Mouse (Mus musculus) megakaryocyte, adult 5-6 weeks (primary cell): ENCODE results near the gene St8sia1. TPM values are rescaled to one million over a fixed set of nuclear protein-coding genes. Genes with fewer than 3 reads are reported as not detected.

ENCODE experiments used
- ATAC-seq: 2 replicates; pipeline ENCODE4 v1.8.0; 2016; ENCODE audit warnings: mild to moderate bottlenecking, inconsistent platforms; ENCODE audit not compliant: poor library complexity, severe bottlenecking
- total RNA-seq, 2 experiments: library from RNA; stranded (forward) in 1 of 2; stranded (reverse) in 1 of 2; fragments of 153-499, 151-499 nt in 1 of 2; fragments of 221-1000, 200-1000 nt in 1 of 2; gene quantifications; 2 replicates each; pipeline versions ENCODE4 v1.2.3 to v1.2.4; 2015 to 2017

The St8sia1 gene
- total RNA-seq, 2 experiments from 2014 or later: 0.48 to 1.3 TPM

DNA sequence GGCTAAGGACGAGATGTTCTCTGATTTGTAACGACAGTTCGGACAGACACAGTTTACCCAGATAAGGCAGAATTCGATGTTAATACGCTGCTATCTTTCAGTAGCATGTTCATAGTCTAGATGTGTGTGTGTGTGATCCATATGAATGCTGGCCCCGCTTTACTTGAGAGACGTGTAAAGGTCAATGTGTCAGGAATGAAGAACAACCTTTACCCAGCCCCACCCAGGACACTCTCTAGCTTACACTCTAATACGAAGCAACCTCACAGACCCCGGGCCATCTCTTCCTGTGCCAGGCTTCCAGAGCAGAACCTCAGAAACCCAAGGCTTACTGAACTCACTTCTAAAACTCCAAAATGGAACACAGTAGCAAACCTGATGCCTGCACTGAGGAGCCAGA is 165.4 kb downstream of the St8sia1 start:
- no peak for ATAC-seq

DNA sequence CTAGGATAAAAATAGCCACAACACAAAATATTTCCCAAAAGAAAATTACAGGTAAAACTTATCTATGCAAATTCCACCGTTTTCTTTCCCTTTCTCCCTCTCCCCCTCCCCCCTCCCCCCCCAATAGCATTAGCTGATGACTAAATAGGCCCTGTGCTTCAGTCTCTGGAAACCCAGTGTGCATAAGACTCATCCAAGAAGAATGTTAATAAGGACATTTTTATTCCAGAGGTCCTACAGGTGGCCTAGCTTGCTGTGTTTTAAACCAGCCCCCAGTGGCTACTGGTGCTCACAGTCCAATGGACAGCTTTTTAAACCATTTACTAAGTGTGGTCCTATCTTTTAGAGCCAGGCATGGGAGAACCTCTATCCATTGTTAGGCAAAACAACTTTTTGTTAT is 166.3 kb downstream of the St8sia1 start:
- no peak for ATAC-seq

DNA sequence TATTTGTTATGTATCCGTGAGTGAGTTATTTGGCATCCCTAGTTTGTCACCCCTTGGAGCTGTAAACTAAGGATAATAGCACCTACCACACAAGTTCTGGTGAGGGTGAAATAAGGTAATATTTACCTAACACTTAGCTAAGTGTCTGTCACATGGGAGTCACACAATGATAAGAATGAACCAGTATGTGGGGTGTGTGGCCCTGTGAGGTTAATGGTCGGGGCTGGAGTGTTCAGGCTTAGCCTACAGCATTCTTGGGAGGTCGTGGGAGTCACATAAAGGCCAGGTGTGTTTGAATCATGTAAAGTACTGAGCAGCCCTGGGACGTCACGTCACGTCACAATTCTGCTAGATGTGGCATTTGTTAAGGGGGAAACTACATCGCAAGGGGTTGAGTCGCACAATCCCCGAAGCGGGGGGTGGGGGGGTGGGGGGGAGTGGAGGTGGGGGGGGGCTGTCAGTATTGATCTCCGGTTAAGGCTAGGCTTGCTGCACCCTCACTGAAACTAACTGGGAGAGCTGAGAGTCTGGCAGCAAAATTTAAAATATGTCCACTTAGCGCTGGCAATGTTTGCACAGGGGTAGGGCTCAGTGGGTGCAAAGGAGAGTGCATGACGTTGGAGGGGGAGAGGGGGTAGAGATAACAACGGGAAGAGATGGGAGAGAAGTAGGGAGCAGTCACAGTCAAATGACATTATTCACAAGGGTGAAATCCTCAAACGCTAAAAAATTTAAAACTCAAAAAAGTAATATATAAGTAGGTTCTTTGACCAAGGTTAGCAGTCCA is 168.4 kb downstream of the St8sia1 start:
- ATAC-seq: no peak

DNA sequence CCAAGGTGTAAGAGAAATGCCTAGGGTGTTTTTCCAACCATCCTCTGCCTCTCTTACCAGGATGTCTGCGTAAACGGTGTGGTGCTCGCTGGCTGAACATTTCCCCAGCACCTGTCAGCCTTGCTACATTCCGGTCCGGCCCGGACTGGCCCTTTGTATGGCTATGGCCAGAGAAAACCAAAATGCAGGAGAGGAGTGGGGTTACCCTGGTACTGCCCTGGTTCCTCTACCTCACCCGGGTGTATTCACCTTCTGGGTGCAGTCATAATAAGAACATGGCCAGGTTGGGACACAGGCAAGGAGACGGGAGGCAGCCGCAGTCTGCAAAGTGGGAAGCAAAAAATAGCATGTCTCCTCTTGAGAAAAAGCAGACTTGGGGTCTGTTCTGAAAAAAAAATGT is 169.2 kb downstream of the St8sia1 start:
- no peak for ATAC-seq

DNA sequence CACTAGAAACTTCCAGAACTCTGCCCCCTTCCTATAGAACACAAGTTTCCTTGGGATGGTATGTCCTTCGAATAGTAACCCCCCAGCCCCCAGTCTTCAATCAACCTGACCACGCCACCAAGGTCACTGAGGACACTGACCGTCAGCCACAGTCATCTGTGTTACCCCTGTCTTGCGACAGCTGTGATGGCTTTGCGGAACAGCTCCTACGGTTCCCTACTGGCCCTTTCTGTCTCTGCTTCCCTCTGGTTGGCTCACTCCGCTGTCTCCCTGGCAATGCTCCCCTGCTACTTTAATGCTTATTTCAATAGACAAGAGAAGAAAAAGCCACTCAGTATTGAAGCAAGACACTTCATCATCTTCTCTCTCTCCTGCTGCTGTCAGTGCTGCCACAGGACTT is 170.8 kb downstream of the St8sia1 start:
- ATAC-seq: peak; percentile 89

DNA sequence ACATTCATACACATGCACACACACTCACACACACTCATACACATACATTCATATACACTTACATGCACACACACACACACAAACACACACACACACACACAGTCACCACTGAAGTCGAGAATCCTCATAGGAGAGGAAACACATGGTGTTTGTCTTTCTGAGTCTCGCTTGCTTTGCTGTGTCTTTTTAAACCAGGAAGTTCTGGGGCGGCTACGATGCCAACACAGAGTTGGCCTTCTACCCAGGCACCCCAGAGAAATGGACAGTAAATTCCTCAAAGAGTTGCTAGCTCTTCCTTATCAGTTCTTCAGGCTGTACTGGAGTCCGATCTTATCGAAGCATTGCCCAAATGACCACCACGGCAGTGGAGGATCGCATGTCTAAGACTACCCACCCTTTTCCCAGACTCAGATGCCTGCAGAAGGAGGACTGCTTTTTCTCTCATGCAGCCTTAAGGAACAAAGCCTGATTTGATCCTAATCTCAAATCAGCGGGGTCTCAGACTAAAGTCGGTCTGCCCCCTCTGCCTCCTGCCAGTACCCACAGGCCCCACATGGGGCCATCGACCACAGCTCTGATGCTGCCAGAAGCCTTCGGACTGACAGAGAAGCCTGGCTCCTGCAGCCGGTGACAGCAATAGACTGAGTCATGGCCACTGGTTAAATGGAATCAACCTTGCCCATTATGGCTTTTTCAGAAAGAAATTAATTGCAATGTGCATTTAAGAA is 171.8 kb downstream of the St8sia1 start:
- peak; percentile 37; the same call in 1 of the 2 replicates for ATAC-seq

DNA sequence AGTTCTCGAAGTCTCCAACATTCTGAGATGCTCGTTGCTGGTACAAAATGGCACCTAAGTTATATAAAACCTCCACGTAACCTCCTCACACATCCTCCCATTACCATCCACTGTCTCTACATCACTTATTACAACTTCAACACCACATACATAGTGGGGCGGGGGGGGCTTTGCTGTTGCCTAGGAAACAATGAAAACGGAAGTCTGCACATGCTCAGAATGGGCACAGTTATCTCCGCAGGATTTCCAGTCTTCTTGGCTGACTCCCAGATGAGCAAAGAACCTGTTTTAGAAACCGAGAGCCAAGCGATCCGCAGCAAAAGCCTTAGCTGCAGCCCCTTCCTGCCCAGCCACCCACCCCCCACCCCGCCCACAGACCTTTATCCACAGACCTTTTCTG is 174.5 kb downstream of the St8sia1 start:
- ATAC-seq: no peak

DNA sequence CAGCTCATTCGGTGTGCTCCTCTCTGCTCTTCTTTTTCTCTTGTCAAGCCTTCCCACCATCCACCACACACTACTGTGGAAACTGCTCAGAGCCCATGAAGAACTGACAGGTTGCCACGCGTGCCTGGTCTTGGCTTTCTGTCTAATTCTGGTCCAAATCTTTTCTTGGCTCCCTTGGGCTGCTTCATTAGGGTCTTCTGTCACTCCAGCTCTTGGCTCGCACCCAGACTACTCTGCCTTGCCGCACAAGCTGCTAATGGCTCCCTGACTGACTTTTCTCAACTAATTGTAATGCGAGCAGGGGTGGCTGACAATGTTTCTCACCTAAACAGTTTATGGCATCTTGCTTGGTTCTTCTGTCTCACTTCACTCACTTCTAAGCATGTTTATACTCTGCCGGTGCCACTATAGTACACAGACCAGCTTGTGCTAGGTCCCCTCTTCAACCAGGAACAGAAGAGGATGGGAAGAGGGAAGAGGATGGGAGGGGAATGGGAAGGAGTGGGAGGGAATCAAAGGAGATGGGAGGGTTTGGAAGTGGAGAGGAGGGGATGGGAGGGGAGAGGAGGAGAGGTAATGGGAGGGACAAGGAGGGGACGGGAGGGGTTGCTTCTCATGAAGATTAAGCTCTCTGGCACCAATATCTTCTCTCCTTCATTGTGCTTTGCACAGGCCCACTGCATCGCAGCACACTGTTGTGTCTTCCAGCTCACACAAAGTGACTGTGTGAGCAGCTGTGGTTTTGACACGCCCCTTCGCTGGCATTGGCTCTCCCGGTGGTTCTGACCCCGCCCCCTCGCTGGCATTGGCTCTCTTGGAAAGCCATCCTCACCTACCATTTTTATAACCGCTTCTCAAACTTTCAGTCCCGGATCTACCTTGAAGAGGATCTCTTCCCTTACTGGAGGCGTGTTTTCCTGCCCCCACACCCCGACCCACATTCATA is 175.9 kb downstream of the St8sia1 start:
- ATAC-seq: no peak

DNA sequence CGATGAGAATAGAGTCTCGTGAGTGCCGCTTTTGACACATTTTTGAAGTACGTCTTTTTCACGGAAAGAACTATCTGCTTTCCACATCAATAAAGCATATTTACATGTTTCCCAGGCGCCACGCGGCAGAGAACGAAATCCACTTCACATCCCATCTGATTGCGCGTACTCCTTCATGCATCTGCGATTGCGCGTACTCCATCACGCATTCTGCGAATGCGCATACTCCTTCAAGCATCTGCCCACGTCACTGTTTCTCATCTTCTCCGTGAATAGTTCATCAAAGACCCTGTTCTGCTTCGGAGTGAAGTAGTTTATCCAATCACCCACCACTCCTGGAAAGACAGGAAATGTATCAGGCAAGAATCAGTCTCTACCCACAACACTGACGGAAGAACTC is 178.1 kb downstream of the St8sia1 start:
- no peak for ATAC-seq

DNA sequence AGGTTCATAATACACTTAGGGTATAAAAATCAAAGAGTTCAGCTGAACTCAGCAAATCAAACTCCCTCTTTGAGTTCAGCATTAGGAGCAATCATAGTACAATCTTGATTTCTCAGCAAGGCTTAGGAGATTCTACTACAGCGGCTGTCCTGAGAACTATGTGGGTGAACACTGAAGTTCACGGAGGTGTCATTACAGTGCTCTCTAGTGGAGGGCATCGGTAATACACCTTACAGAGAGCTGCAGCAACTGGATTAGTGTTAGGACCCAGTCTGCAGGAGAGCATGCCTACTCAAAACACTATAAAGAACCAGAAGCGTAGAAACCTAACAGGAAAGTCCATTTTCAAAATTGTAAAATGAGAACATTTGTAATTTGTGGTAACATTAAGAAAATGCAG is 178.9 kb downstream of the St8sia1 start:
- peak; percentile 92 for ATAC-seq

DNA sequence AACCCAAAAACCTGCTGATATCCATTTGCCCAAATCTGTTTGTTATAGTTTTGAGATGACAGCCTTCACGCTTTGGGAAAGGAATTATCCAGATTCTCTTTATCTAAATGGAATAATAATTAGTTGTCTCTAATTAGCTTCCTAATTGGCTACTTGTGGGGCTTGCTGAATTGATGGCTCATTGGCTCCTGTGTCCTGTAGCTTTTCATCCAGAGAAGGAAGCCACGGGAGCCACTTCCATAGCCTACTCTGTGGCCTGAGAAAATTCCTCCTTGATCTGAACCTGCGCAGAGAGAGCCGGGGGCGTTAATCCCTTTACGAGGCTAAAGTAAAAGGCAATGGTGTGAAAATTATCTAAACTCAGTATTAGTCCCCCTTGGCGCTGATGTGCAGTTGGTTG is 183.0 kb downstream of the St8sia1 start:
- no peak for ATAC-seq

DNA sequence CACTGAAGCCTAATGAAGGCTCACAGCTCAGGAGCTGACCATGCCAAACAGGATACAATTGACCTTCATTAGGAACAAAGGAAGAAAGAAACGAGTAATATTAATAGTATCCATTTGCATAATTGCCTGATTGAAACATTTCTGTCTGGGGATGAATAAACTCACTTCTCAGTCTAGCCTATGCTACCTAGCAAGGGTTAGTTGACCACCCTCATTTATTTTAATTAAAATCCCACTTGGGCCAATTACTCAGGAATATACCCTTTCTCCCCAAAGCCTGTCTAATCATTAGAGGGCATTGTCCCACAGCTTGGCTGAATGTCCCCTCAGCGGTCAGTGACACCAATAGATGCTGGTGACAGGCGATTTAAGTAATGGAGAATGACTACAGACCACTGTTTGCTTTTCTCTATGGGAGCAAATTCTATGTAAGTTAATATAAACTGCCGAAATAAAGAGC is 183.6 kb downstream of the St8sia1 start:
- ATAC-seq: no peak

DNA sequence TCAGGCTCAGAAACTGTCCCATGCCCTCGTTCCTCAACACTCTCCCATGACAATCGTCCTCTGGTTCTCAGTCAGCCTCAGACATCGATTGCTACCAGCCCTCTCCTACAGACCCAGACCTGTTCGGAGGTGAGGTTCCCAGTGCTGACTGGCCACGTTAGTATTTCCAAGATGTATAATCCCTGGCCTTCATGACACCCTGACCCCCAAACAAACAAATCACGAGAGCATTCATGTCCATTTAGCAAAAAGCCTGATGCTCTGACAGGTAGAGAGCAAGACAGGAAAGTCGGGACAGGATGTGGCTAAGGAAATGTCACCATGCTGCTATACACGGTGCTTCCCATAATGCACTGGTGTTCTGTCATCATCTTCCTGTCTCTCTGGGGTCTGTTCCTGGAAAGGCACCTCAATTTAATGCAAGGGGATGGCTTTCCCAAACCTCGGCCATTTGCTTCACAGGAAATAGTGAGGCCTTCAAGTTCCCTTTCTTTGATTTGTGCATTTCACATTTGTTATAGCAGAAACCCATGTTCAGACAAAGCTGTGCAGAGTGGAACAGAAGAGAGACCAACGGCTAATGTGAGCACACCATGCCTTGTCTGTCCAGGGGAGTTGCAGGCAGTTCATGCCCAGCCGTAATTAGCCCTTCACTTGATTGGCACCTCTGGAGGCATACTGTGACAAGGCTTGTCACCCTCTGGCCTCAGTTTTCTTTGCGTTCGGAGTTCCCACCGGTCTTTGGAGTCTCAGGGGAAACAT is 184.3 kb downstream of the St8sia1 start:
- peak; percentile 74 for ATAC-seq

DNA sequence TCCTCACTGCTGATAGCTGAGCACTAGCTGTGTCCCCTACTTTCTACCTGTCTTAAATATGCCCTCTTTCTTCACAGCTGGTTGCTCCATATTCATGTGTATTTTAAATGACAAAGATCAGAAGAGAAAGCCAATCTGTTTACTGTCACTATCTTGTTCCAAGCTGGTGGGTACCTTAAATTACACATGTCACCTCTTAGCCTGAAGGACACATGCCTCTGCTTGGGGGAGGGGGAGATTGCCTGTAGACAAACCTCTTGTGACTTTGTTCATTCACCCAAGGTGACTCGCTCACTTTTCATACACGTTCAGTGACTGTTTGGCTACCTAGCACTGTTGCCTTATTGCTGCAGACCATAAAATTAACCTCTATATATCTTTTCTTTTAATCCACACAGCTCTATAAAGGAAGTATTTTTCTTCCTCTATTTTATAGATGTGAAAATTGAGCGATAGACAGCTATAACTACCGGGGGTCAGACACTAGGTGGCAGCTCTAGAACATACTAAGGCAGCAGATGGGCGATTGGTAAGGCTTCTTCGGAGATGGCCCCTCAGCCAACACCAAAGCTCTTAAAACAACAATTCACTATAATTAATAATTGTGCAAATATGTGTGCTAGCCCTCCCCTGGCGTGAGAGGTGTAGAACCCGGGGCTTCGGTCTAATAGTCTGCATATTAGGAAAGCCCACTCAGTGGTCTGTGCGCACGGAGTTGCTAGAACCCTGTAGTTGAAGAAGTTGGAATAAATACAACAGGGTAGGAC is 185.0 kb downstream of the St8sia1 start:
- peak; percentile 67 for ATAC-seq

DNA sequence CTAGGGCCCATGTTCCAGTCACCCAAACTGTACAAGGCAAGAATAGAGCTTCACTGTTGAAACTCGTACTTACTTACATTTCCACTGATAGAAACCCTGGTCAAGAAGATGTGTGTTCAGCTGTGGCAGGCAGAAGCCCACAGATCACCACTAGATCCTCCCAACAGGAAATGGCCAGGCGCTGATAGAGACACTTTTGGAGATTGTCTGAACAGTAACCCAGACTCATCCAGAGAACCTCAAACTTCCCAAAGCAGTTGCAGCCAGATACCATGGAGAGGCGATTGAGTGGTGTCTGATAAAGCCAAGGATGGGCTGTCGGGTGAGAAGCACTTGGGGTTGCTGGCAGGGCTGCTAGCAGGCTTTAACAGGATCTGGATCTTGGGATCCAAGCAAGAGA is 187.3 kb downstream of the St8sia1 start:
- ATAC-seq: no peak

DNA sequence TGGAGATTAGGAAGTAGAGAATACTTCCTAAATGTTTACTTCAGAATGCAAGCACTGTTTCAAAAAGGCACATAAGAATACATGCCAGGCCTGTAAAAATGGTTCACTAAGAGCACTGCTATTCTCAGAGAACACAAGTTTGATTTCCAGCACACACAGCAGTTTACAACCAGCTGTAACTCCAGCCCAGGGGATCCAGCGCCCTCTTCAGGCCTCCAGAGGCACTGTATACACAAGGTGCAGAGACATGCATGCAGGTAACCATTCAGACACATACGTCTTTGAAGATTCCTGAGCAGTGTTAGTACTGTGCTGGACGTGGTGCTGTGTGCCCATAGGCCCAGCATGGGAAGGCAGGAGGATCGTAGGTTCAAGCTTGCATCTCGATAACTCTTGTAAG is 190.7 kb downstream of the St8sia1 start:
- no peak for ATAC-seq

DNA sequence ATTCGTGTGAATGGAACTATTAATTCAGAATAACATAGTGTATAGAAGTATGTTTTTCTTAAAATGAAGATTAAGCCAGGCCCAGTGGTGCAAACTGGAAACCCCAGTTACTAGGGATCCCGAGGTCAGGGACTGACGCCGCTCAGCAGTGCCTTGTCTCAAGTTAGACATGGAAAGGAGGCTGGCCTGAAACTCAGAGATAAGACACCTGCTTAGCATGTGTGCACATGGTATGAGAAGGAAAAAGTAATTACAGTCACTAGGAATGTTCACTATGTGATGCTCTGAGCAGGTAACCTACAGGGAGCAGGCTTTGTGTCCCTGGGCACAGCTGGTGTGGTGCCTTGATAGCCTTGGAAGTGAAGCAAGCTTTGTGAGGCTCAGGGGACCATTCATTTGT is 192.6 kb downstream of the St8sia1 start:
- no peak for ATAC-seq
